Mouse (Mus musculus): ENCODE data around the gene Gtf3c2.

The Gtf3c2 gene

GRCm38 (mm10) chr5:31198170-31198569 lies 18.2 kb upstream of the Gtf3c2 start:
- no peak for DNase-seq (ENCODE audit: low read depth, low spot score)

DNA sequence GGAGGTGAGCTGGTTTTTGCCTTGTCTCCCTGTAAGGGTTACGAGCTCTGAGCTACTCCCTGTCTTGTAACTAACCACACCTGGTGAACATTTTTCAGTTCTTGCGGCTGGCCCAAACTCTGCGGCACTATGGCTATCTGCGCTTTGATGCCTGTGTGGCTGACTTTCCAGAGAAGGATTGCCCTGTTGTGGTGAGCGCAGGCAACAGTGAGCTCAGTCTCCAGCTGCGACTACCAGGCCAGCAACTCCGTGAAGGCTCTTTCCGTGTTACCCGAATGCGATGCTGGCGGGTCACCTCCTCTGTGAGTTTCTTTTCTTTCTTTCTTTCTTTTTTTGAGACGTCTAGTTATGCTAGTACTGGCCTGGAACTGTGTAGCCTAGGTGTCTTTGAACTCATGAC lies 17.1 kb upstream of the Gtf3c2 start:
- no peak for DNase-seq (ENCODE audit: low read depth, low spot score)

DNA sequence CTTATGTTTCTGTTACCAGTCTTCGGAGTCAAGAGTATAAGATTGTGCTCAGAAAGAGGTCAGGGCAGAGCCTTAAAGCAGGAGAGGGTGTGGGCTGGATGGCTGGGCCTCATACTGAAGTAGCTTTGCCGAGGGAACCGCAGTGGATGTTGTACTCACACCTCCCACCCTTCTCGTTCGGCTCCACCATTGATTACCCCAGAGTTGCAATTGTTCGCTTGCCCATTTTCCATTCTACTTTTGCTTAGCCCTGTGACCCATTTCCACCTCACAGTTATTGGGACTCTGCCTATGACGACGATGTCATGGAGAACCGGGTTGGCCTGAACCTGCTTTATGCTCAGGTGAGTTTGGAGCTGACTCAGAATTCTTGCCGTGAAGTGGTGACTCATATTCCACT lies 16.3 kb upstream of the Gtf3c2 start:
- DNase-seq (ENCODE audit: low read depth, low spot score), result no peak

GRCm38 (mm10) chr5:31195671-31196070 lies 15.7 kb upstream of the Gtf3c2 start:
- no peak for DNase-seq (ENCODE audit: low read depth, low spot score)

DNA sequence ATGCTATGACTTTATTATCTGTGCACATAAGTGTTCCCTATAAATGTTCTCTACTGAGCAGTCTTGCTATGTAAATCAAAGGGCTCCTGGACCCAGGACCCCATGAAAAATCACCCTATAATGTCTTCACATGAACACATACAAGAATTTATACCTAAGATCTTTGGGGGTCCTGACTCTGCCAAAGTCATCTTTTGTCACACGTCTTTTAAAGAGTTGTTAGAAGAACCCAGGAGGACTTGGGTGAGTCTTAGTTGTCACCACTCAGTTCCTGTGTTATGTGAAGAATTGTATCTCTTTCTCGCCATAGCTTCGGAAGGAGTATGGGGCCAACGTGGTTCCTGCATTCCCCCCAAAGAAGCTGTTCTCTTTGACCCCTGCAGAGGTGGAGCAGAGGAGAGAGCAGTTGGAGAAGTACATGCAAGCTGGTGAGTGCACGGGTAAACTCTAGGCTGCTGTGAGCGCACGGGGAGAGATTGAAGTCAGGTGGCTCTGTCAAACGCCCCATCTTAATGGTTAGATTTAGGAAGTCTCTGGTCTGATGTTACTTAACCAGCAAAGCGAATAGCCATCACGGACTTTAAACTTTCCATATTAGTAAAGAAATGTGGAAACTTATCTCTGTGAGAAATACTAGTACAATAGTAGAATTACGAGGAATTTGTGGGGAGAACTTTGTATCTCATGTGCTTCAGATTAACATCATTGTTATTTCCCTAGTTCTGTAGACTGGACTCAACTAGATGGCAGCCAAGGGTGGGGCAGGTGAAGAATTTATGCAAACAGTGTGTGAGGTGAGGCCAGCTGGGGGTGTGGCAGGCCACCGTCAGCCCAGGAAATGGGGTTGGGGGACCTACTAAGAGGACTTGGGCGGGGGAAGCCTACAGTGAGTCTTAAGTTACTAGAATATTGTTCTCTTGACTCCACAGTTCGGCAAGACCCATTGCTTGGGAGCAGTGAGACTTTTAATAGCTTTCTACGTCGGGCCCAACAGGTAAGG lies 14.8 kb upstream of the Gtf3c2 start:
- DNase-seq (ENCODE audit: low read depth, low spot score), result no peak

DNA sequence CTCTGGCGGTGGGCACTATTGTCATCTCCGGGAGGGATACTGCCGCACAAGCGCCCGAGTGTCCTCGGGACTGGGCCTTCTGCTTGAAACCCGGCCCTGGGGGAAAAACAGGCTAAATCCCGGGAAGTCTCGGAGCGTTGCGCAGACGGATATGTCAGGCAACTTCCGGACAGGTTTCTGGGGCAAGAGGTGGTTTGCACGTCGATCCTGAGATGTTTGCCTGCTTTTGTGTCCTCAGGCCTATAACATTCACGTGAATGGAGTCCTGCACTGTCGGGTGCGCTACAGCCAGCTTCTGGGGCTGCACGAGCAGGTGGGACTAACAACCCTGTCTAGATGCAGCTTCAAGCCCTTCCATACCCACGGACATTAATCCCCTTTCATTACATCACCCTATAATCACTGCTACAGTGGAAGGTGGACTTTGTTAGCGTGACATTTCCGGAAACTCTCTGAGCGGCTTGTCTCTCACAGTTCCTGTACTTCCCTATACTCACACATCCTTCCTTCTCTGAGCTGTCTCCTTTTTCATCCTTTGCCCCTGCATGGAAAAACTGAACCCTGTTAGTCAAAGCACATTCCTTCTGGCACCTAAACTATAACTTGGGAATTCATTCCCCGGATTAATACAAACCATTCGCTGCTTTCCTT lies 13.8 kb upstream of the Gtf3c2 start:
- peak; percentile 21 for DNase-seq (ENCODE audit: low read depth, low spot score)

DNA sequence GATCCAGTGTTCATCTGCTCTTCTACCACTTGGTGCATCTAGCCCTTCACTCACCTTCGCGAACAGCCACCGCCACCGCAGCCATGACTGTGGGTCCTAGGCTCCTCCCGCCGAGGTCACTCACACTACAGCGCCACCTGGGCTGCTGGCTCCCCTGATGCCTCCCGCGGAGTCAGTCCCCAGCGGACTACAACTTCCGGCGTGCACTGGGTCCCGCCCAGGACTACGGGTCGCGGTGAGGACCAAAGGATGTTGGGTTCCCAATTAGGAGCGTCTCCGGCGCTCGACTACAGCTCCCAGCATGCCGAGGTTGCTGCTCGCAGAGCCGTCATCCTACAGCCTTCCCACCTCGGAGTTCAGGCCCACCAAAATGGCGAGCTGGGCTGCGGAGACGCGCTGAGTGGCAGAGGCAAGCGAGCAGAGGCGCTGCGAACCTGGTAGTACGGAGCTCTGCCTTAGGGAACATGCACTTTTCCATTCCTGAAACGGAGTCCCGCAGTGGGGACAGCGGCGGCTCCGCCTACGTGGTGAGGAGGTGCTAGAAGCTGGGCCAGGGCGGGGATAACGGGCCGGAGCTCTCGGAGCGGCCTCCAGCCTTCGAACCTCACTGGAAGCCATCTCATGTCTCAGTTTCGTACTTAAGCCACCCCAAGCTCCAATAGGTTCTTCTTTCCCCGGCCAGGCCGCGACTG lies 13.1 kb upstream of the Gtf3c2 start, which contains the start of the genes Snx17 and Eif2b4:
TSS of gene Snx17 (plus strand) at position 289 of the 692 bp plus-strand sequence.
TSS of gene Eif2b4 (minus strand) at position 492 of the 692 bp plus-strand sequence.
- DNase-seq (ENCODE audit: low read depth, low spot score), result peak; percentile 99

- DNase-seq (ENCODE audit: low read depth, low spot score), result no peak
Measured at GRCm38 (mm10) chr5:31192045-31192938, 12.3 kb upstream of the Gtf3c2 start.

GRCm38 (mm10) chr5:31190201-31190600 lies 10.3 kb upstream of the Gtf3c2 start:
- no peak for DNase-seq (ENCODE audit: low read depth, low spot score)

DNA sequence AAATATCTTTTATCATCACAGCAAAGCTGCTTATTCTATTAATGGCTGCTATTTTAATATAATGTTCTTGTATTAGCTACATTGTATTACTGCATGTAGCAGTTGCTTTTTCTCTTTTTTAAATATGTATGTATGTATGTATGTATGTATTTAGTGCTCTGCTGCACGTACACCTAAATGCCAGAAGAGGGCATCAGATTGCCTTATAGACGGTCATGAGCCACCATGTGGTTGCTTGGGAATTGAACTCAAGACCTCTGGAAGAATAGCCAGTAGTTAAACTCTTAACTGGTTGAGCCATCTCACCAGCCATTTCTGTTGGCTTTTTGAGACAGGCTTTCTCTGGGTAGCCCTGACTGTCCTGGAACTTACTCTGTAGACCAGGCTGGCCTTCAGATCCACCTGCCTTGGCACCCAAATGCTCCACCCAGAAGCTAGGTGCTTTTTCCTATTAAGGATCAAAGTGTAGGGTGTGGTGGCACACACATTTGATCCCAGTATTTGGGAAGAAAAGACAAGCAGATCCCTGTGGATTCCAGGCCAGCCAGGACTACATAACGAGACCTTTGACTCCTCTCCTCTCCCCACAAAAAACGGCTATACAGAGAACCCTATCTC lies 8.4 kb upstream of the Gtf3c2 start:
- peak; percentile 62 for DNase-seq (ENCODE audit: low read depth, low spot score)

DNA sequence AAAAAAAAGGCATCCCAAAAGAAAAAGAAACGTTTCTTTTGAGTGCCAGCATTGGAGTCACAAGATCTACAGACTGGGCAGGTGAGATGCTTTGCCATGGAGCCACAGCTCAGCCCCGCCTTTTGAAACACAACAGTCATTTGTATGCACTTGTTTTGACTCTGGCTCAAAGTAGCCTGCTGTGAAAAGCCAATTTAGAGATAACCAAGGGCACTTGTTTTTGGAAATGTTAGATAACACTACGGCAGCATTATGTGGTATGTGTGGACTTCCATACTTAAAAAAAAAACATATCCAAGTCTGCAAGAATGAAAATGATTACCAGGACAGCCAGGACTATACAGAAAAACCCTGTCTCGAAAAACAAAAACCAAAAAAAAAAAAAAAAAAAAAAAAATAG lies 3.7 kb upstream of the Gtf3c2 start:
- DNase-seq (ENCODE audit: low read depth, low spot score), result no peak

GRCm38 (mm10) chr5:31181183-31181770 lies 1.3 kb upstream of the Gtf3c2 start:
- no peak for DNase-seq (ENCODE audit: low read depth, low spot score)

DNA sequence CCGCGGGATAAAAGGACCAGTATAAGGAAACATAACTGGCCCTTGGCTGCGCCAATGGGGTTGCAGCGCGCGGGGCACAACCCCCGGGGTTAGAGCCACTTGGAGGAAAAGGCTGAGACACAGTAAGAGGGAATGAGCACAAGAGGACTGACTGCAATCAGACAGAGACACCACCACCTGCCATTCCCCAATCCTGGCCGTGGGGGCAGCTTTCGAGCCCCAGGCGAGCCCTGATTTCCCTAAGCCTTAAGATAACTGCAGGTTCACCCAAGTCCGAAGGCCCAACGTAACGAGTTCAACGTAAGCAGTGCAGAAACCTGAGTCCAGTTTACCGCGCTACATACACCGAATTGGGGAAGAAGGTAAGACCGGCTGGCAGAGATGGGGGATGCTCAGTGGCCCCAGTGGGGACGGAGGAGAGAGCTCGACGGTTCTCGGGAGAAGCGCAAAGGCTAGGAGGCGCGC lies 611 bp downstream of the Gtf3c2 start:
- no peak for DNase-seq (ENCODE audit: low read depth, low spot score)

DNA sequence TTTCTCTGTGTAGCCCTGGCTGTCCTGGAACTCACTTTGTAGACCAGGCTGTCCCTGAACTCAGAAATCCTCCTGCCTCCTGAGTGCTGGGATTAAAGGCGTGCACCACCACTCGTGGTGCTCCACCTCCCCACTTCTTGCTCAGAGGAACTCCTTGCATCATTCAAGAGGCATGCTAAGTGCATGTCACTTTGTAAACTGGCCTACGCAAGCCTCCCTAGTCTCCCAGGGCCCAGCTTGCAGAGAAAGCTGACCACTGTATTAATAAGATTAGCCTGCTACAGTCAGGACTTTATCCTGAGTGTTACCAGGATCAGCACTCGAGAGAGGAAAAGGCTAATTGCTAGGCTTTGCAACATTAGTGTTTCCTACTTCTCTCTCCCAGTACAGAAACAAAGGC lies 11.3 kb downstream of the Gtf3c2 start:
- DNase-seq (ENCODE audit: low read depth, low spot score), result no peak

GRCm38 (mm10) chr5:31164878-31165277 lies 15.1 kb downstream of the Gtf3c2 start:
- no peak for DNase-seq (ENCODE audit: low read depth, low spot score)

DNA sequence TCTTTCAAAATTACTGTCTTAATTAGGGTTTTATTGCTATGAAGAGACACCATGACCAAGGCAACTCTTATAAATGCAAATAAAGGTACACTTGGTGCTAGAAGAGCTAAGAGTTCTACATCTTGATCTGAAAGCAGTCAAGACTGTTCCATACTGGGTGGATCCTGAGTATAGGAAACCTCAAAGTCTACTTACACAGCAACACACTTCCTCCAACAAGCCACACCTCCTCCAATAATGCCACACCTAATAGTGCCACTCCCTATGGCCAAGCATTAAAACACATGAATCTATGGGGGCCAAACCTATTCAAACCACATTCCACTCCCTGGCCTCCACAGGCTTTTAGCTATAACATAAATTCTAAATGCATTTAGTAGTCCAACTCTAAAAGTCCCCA lies 17.5 kb downstream of the Gtf3c2 start:
- DNase-seq (ENCODE audit: low read depth, low spot score), result no peak

DNA sequence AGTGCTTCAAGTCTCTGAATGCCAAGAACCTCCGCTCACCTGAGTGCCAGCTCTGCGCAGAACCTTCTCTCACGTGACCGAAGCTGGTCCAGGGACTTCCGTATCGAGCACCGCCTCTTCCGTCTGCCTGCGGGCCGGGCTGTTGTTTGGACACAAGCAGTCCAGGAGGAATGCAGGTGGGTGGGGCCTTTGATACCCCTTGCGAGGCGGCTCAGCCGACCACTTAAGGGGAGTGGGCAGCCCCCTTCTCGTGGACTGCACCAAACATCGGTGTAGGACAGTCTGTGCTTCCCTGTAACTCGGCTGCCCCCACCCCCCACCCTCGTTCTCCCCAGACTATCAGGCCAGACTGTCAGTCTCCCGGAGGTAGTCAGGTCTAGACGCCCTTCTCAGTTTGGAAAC lies 25.8 kb downstream of the Gtf3c2 start, which contains the start of gene Mpv17:
TSS of gene Mpv17 (minus strand) at position 100 of the 402 bp plus-strand sequence.
- peak; percentile 82 for DNase-seq (ENCODE audit: low read depth, low spot score)

- DNase-seq (ENCODE audit: low read depth, low spot score), result no peak
Measured at GRCm38 (mm10) chr5:31153516-31154151, 26.3 kb downstream of the Gtf3c2 start.

- DNase-seq (ENCODE audit: low read depth, low spot score), result peak; percentile 9
Measured at GRCm38 (mm10) chr5:31151746-31152145, 28.2 kb downstream of the Gtf3c2 start.
